Mouse (Mus musculus) heart, embryonic 12.5 days (tissue): ENCODE measurements around the gene Cxcl5. TPM values are rescaled to one million over a fixed set of nuclear protein-coding genes. Genes with fewer than 3 reads are reported as not detected.

Experiments used
- ATAC-seq: fragments of 200-750 bp; cut with Nextera tagmentation; 2 replicates; pipeline ENCODE4 v1.8.0; 2017; ENCODE audit warnings: moderate TSS enrichment, moderate library complexity; ENCODE audit not compliant: insufficient number of reproducible peaks, low FRiP score
- H3K27ac ChIP-seq: fragments of 300-500 bp; sonication (generic); 2 replicates; pipeline ENCODE4 v1.5.1; 2016; ENCODE audit warnings: mild to moderate bottlenecking, moderate library complexity; ENCODE audit not compliant: poor library complexity, severe bottlenecking
- H3K27me3 ChIP-seq: fragments of 300-500 bp; sonication (generic); replicated peaks from 2 replicates; pipeline ENCODE4 v1.6.1; 2016; ENCODE audit warnings: mild to moderate bottlenecking, moderate library complexity
- H3K36me3 ChIP-seq: fragments of 300-500 bp; sonication (generic); 2 replicates; pipeline ENCODE4 v1.6.1; 2016; ENCODE audit warnings: mild to moderate bottlenecking, moderate library complexity
- H3K4me1 ChIP-seq: fragments of 300-500 bp; sonication (generic); replicated peaks from 2 replicates; pipeline ENCODE4 v1.6.1; 2016; ENCODE audit warnings: mild to moderate bottlenecking
- H3K4me2 ChIP-seq: fragments of 300-500 bp; sonication (generic); 2 replicates; pipeline ENCODE4 v1.6.1; 2016; ENCODE audit warnings: mild to moderate bottlenecking, moderate library complexity
- H3K4me3 ChIP-seq: fragments of 300-500 bp; sonication (generic); 2 replicates; pipeline ENCODE4 v1.5.1; 2016; ENCODE audit warnings: mild to moderate bottlenecking
- H3K9ac ChIP-seq: fragments of 300-500 bp; sonication (generic); 2 replicates; pipeline ENCODE4 v1.6.1; 2016; ENCODE audit warnings: mild to moderate bottlenecking, moderate library complexity
- H3K9me3 ChIP-seq: fragments of 300-500 bp; sonication (generic); replicated peaks from 2 replicates; pipeline ENCODE4 v1.6.1; 2016; ENCODE audit warnings: mild to moderate bottlenecking, moderate library complexity
- WGBS: fragments of 180-500 bp; shearing (Covaris S2); methylation state at CpG from one replicate; pipeline ENCODE4 v1.1.7; 2016; 5-methylcytosine and 5-hydroxymethylcytosine counted together
- polyA plus RNA-seq: library from polyadenylated mRNA; unstranded; fragments of >200 nt; fragmentation: Nextera tagmentation; extraction: Ambion mirVana; gene quantifications from 2 replicates; pipeline ENCODE4 v1.2.1, GENCODE M21; 2016

Gene Cxcl5
- not detected in 2 replicates for polyA plus RNA-seq

GRCm38 (mm10) chr5:90759077-90760065 lies at the start of gene Cxcl5:
Gene Cxcl5 (plus strand): TSS chr5:90759360.
- 5% methylated on average over 32 of the region's 32 CpGs for WGBS
- H3K27me3 ChIP-seq, result peaks cover 18% of the 10 kb centered on the region; the same call in 1 of the 2 replicates
- peaks cover 13% of the 10 kb centered on the region for H3K4me1 ChIP-seq
- no peaks in the 10 kb centered on the region for H3K9me3 ChIP-seq
- peak within 1 kb of the TSS; percentile 29 for H3K4me3 ChIP-seq
- 0 out of 2 replicates have a peak within 1 kb of the TSS, but pooled peaks have one; percentile 26 for H3K9ac ChIP-seq
- H3K27ac ChIP-seq, result no peak within 1 kb of the TSS
- H3K36me3 ChIP-seq, result no peaks in the 10 kb centered on the region
- H3K4me2 ChIP-seq, result peak within 1 kb of the TSS; percentile 62
- no peak for ATAC-seq

- 85% methylated on average over 2 of the region's 2 CpGs for WGBS
Observed at GRCm38 (mm10) chr5:90711409-90711808, 47.8 kb upstream of the Cxcl5 start.

DNA sequence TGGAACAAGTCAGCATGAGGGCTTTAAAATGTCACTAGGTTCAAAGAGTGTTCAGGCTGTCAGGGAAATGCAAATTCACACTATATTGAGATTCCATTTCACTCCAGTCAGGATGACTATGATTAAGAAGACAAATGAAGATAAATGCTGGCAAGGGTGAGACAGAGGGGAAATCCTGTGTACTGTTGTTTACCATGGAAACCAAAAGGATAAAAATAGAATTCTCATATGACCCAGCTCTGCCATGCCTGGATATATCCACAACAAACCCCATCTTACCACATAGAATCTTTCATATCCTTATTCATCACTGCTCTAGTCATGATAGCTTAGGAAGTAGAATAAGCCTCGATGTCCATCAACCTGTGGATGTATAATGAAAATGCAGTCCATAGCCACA lies 41.2 kb upstream of the Cxcl5 start:
- H3K4me2 ChIP-seq, result no peak overlapping the region
- 93% methylated on average over 1 of the region's 1 CpGs for WGBS
- H3K27me3 ChIP-seq, result no peaks in the 10 kb centered on the region
- H3K9ac ChIP-seq, result no peak overlapping the region
- H3K4me1 ChIP-seq, result no peaks in the 10 kb centered on the region
- H3K27ac ChIP-seq, result no peak overlapping the region
- no peak for ATAC-seq
- H3K4me3 ChIP-seq, result no peak overlapping the region
- H3K9me3 ChIP-seq, result no peaks in the 10 kb centered on the region
- H3K36me3 ChIP-seq, result no peaks in the 10 kb centered on the region

More at GRCm38 (mm10) chr5:90711409-90711808, 47.8 kb upstream of the Cxcl5 start:
- ATAC-seq, result no peak
- Histone ChIP-seq H3K4me1 (no peaks in the 10 kb centered on the region), H3K4me3 (no peak overlapping the region), H3K27me3 (no peaks in the 10 kb centered on the region), H3K4me2 (no peak overlapping the region), H3K9ac (no peak overlapping the region), H3K27ac (no peak overlapping the region), H3K36me3 (no peaks in the 10 kb centered on the region), H3K9me3 (no peaks in the 10 kb centered on the region)

GRCm38 (mm10) chr5:90722656-90723055 lies 36.5 kb upstream of the Cxcl5 start:
- Histone ChIP-seq H3K4me1 (no peaks in the 10 kb centered on the region), H3K27ac (no peak overlapping the region), H3K36me3 (no peaks in the 10 kb centered on the region), H3K4me2 (no peak overlapping the region), H3K4me3 (no peak overlapping the region), H3K27me3 (no peaks in the 10 kb centered on the region), H3K9ac (no peak overlapping the region), H3K9me3 (no peaks in the 10 kb centered on the region)
- WGBS, result 76% methylated on average over 3 of the region's 3 CpGs
- no peak for ATAC-seq

DNA sequence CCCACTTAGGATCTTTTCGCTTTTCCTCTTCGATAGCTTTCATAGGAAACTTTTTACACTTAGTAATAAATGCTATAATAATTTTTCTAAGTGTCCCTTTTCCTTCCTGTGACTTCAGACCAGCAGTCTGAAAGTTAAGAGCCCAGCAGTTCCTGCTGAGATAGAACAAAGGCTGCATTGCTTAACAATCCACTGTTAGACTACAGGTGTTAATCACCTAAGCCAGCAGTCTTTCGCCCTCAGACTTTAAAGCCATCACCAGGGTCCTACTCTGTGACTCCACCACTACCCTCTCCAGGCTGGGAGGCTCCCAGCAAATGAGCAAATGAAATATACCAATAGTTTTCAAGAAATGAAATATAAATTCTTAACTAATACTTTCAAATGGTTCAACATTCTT lies 30.9 kb upstream of the Cxcl5 start:
- no peak overlapping the region for H3K4me3 ChIP-seq
- H3K27me3 ChIP-seq, result no peaks in the 10 kb centered on the region
- H3K36me3 ChIP-seq, result no peaks in the 10 kb centered on the region
- H3K9ac ChIP-seq, result no peak overlapping the region
- H3K4me1 ChIP-seq, result no peaks in the 10 kb centered on the region
- H3K27ac ChIP-seq, result no peak overlapping the region
- WGBS, result 64% methylated on average over 3 of the region's 3 CpGs
- H3K4me2 ChIP-seq, result no peak overlapping the region
- no peaks in the 10 kb centered on the region for H3K9me3 ChIP-seq
- ATAC-seq, result no peak

DNA sequence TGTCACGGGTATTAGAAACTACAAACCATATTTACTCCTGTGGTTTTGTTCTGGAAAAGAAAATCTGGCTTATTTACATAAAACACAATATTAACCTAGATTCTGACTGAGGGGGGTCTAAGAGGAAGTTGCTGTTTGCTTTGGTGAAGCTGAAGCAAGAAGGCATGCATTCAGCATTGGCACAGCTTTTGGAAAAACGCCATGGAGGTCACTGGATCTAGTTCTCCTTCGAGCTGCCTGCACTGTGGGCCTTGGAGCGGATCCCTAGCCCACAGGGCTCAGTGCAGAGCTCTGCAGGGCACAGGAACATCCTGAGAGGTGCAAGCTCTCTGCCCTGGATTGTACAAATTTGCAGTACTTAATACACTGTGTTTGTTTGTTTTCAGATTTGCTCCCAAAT lies 27.7 kb upstream of the Cxcl5 start:
- ATAC-seq, result no peak
- Histone ChIP-seq H3K4me2 (no peak overlapping the region), H3K4me1 (no peaks in the 10 kb centered on the region), H3K36me3 (no peaks in the 10 kb centered on the region), H3K4me3 (no peak overlapping the region), H3K27ac (no peak overlapping the region), H3K9ac (no peak overlapping the region), H3K9me3 (no peaks in the 10 kb centered on the region), H3K27me3 (no peaks in the 10 kb centered on the region)
- 62% methylated on average over 4 of the region's 4 CpGs for WGBS

- Histone ChIP-seq H3K27me3 (no peaks in the 10 kb centered on the region), H3K9me3 (no peaks in the 10 kb centered on the region), H3K36me3 (no peaks in the 10 kb centered on the region), H3K4me3 (no peak overlapping the region), H3K9ac (no peak overlapping the region), H3K4me1 (no peaks in the 10 kb centered on the region), H3K27ac (no peak overlapping the region), H3K4me2 (no peak overlapping the region)
- ATAC-seq, result no peak
- WGBS, result 56% methylated on average over 4 of the region's 4 CpGs
Observed at GRCm38 (mm10) chr5:90742029-90742428, 17.1 kb upstream of the Cxcl5 start.

GRCm38 (mm10) chr5:90753934-90754333 lies 5.2 kb upstream of the Cxcl5 start:
- ATAC-seq, result no peak
- peaks cover 7% of the 10 kb centered on the region; the same call in 1 of the 2 replicates for H3K27me3 ChIP-seq
- H3K36me3 ChIP-seq, result no peaks in the 10 kb centered on the region
- no peak overlapping the region for H3K4me3 ChIP-seq
- H3K9ac ChIP-seq, result no peak overlapping the region
- 89% methylated on average over 1 of the region's 1 CpGs for WGBS
- H3K9me3 ChIP-seq, result no peaks in the 10 kb centered on the region
- H3K27ac ChIP-seq, result no peak overlapping the region
- H3K4me2 ChIP-seq, result no peak overlapping the region
- H3K4me1 ChIP-seq, result peaks cover 3% of the 10 kb centered on the region

DNA sequence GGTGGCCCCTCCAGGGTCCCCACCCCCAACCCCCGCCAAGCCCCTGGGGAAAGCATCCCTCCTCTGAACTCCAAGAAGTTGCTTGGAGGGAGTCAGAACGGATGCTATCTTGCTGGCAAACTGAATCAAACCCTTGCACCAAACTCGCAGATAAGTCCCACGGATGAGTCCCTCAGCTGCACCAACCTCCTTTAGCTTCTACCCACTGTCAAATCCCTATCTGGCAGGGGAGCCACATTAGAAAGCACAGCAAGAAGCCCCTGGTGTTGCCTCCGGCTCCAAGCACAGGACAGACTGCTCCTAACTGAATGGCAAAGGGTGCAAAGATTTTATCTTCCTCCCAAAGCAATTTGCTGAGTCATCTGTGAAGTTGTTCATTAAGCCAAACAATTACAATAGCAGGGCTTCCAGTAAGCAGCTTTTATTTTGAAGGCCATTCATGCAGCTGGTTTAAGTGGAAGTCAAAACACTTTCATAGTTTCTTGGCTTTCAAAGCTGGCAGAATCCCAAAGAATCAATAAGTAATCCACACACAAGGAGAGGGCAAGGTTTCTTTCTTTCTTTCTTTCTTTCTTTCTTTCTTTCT lies 1.0 kb upstream of the Cxcl5 start:
- no peak overlapping the region for H3K4me3 ChIP-seq
- ATAC-seq, result no peak
- H3K27ac ChIP-seq, result no peak overlapping the region
- peaks cover 18% of the 10 kb centered on the region; the same call in 1 of the 2 replicates for H3K27me3 ChIP-seq
- peaks cover 13% of the 10 kb centered on the region for H3K4me1 ChIP-seq
- 30% methylated on average over 5 of the region's 5 CpGs for WGBS
- no peaks in the 10 kb centered on the region for H3K36me3 ChIP-seq
- H3K9me3 ChIP-seq, result no peaks in the 10 kb centered on the region
- H3K9ac ChIP-seq, result no peak overlapping the region
- no peak overlapping the region for H3K4me2 ChIP-seq

- no peaks in the 10 kb centered on the region for H3K9me3 ChIP-seq
- no peak overlapping the region for H3K4me2 ChIP-seq
- H3K4me1 ChIP-seq, result peaks cover 13% of the 10 kb centered on the region
- ATAC-seq, result no peak
- no peak overlapping the region for H3K4me3 ChIP-seq
- H3K36me3 ChIP-seq, result no peaks in the 10 kb centered on the region
- H3K27ac ChIP-seq, result no peak overlapping the region
- H3K27me3 ChIP-seq, result peaks cover 18% of the 10 kb centered on the region; the same call in 1 of the 2 replicates
- no peak overlapping the region for H3K9ac ChIP-seq
- 38% methylated on average over 4 of the region's 4 CpGs for WGBS
Observed at GRCm38 (mm10) chr5:90760303-90760702, 1.1 kb downstream of the Cxcl5 start.

- 83% methylated on average over 2 of the region's 2 CpGs for WGBS
Observed at GRCm38 (mm10) chr5:90760844-90761243, 1.7 kb downstream of the Cxcl5 start.

More at GRCm38 (mm10) chr5:90760844-90761243, 1.7 kb downstream of the Cxcl5 start:
- no peaks in the 10 kb centered on the region for H3K36me3 ChIP-seq
- peaks cover 13% of the 10 kb centered on the region for H3K4me1 ChIP-seq
- no peak overlapping the region for H3K27ac ChIP-seq
- H3K4me3 ChIP-seq, result no peak overlapping the region
- H3K9ac ChIP-seq, result no peak overlapping the region
- peaks cover 18% of the 10 kb centered on the region; the same call in 1 of the 2 replicates for H3K27me3 ChIP-seq
- no peaks in the 10 kb centered on the region for H3K9me3 ChIP-seq
- no peak for ATAC-seq
- no peak overlapping the region for H3K4me2 ChIP-seq
